Mouse (Mus musculus) testis, adult 2 months (tissue): ENCODE measurements around the gene Shank2.

Experiments used
- CTCF ChIP-seq: fragments of 200-500 bp; IDR thresholded peaks from 2 replicates; pipeline ENCODE4 v1.5.1; 2012; ENCODE audit warnings: low read depth, mild to moderate bottlenecking, inconsistent platforms, low read length, moderate library complexity; ENCODE audit not compliant: control insufficient read depth, insufficient read depth, insufficient replicate concordance
- POLR2A ChIP-seq: fragments of 200-500 bp; IDR thresholded peaks from 2 replicates; pipeline ENCODE4 v1.6.1; 2012; ENCODE audit warnings: low read depth, mild to moderate bottlenecking, inconsistent platforms, low read length, moderate library complexity; ENCODE audit not compliant: control insufficient read depth

DNA sequence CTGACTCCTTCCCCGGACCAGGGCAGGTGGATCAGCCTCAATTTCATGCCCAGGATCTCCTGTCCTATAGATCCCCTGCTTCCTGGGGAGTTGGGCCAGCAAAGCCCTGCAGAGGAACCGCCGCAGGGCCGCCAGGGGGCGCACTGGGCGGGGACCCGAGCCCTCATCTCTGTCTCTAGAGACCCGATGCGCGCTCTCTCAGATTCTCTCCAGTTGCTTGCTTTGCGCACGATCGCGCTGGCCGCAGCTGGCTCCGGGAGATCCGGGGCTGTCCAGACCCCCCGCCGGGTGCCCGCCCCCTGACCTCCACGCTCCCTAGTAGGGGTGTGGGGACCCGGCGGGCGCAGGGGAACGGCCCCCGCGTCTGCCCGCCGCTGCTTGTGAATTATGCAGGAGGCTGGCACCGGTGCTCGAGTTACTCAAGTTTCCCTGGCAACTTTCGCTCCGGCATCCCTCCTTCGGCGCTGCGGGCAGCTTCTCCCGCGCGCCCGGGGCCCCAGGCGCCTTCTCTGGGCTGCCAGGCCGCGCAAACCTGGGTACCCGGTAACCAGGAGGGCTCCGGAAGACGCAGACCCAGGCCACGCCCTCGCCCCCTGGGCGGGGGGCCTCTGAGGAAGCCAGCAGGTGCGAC, 22.9 kb upstream of the Shank2 start:
- peak; percentile 47; the same call in 1 of the 2 replicates for TF ChIP-seq CTCF
- TF ChIP-seq POLR2A, result no peak
